Mouse (Mus musculus) megakaryocyte progenitor cell, adult 5-6 weeks (primary cell): ENCODE measurements around the gene Gm12216. TPM values are rescaled to one million over a fixed set of nuclear protein-coding genes. Genes with fewer than 3 reads are reported as not detected.

ENCODE experiments used
- ATAC-seq: replicated peaks from 2 replicates; pipeline ENCODE4 v1.8.0; 2016; ENCODE audit warnings: mild to moderate bottlenecking, moderate TSS enrichment, inconsistent platforms; ENCODE audit not compliant: poor library complexity
- total RNA-seq, 2 experiments: library from RNA; stranded (forward) in 1 of 2; stranded (reverse) in 1 of 2; fragments of 157-497, 149-512 nt in 1 of 2; fragments of 200-1000 nt in 1 of 2; gene quantifications; 2 replicates each; pipeline versions ENCODE4 v1.2.3 to v1.2.4; 2015 to 2017

Gm12216 gene
- total RNA-seq, 2 experiments from 2014 or later = 0.21 to 2.4 TPM

- no peak for ATAC-seq
Measured at GRCm38 (mm10) chr11:53821945-53822338, 37.1 kb downstream of the Gm12216 start.

GRCm38 (mm10) chr11:53821230-53821944 is 37.7 kb downstream of the Gm12216 start:
- no peak for ATAC-seq

GRCm38 (mm10) chr11:53820516-53821170 is 38.4 kb downstream of the Gm12216 start:
- ATAC-seq = peak; percentile 70

- ATAC-seq = no peak
Measured at GRCm38 (mm10) chr11:53819511-53819910, 39.5 kb downstream of the Gm12216 start.

GRCm38 (mm10) chr11:53818794-53819193 is 40.3 kb downstream of the Gm12216 start:
- ATAC-seq = no peak

- no peak for ATAC-seq
Measured at GRCm38 (mm10) chr11:53816841-53817375, 42.1 kb downstream of the Gm12216 start.

- no peak for ATAC-seq
Measured at GRCm38 (mm10) chr11:53814810-53815209, 44.2 kb downstream of the Gm12216 start.

GRCm38 (mm10) chr11:53813001-53813868 is 45.8 kb downstream of the Gm12216 start:
- no peak for ATAC-seq

GRCm38 (mm10) chr11:53811312-53811711 is 47.7 kb downstream of the Gm12216 start:
- no peak for ATAC-seq

- ATAC-seq = no peak
Measured at GRCm38 (mm10) chr11:53810749-53811148, 48.3 kb downstream of the Gm12216 start.

- no peak for ATAC-seq
Measured at GRCm38 (mm10) chr11:53810156-53810555, 48.9 kb downstream of the Gm12216 start.

GRCm38 (mm10) chr11:53809354-53809753 is 49.7 kb downstream of the Gm12216 start:
- no peak for ATAC-seq

- peak; percentile 81 for ATAC-seq
Measured at GRCm38 (mm10) chr11:53805786-53806185, 53.3 kb downstream of the Gm12216 start.

GRCm38 (mm10) chr11:53804569-53805344 is 54.3 kb downstream of the Gm12216 start:
- ATAC-seq = no peak

- 0 out of 2 replicates have a peak, but pooled peaks have one; percentile 27 for ATAC-seq
Measured at GRCm38 (mm10) chr11:53803494-53803893, 55.6 kb downstream of the Gm12216 start.

GRCm38 (mm10) chr11:53803093-53803492 is 56.0 kb downstream of the Gm12216 start:
- peak; percentile 61 for ATAC-seq

- ATAC-seq = no peak
Measured at GRCm38 (mm10) chr11:53800975-53801374, 58.1 kb downstream of the Gm12216 start.

GRCm38 (mm10) chr11:53800036-53800435 is 59.0 kb downstream of the Gm12216 start:
- ATAC-seq = no peak

- ATAC-seq = no peak
Measured at GRCm38 (mm10) chr11:53798041-53798711, 60.9 kb downstream of the Gm12216 start.
